Mouse (Mus musculus): ENCODE data around the gene Vmn1r13.
"Not testable (repeated sequence)": the region's sequence is repeated elsewhere in the genome, so short reads cannot be mapped to it uniquely, and the experiment has no call there.

Gene Vmn1r13

DNA sequence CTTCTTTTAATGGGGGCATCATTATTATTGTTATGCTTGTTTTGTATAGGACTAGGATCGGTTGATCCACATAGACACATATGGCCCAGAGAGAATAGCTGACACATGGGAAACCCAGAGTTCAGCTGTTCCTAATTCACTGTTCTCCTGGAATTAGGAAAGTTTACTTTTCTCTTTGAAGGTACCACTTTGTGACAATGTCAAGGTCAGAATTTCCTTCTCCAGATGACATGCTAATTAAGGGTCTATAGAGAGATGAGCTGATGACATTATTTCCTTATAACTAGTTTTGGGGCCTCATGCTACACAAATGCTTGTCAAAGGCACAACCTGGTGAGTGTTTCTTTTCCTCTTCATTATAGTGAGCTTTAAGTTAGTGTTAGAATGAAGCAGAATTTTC lies at the start of gene Vmn1r13:
Vmn1r13 (plus strand) TSS at position 301 of the 400 bp plus-strand sequence.
- not testable (repeated sequence) for DNase-seq (ENCODE audit: low spot score in 2 of 2)

DNA sequence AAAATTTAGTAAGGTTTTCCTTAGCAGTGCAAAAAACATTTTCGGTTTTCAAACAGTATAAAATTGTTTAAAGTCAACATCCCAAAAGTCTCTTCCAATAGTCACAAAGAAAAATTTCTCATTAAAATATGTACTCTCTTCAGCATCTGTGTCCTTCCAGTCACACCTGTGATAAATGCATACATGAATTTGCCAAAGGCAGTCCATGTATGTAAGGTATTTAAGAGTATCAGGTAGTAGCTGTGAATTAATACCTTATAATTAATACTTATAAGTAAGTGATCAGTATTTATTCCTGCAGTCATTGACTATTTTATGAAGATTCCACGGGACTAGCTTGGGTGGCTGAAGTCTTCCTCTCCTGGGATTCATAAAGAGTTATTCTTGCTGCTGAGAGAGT lies 46.5 kb upstream of the Vmn1r13 start, which contains the start of gene Vmn1r12:
Vmn1r12 (plus strand) TSS at position 301 of the 400 bp plus-strand sequence.
- DNase-seq (ENCODE audit: low spot score in 2 of 2), result no peak

DNA sequence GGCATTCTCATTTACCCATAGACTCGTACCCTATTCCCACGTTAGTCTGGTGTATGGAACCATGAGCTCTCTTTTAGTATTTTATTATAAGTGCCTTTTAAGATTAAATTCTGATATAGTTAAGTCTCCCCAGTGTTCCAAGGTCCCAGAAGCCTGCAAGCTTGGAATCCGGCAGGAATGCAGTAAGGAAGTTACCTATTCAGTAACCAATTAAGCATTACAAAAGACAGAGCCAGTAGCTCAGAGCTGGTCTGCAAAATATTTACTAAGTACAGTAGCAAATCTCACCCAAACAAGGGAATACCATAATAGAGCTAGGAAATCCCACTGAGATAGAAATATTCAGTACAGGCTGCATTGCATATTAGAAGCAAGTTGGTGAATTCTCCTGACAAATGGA lies 13.1 kb upstream of the Vmn1r13 start:
- not testable (repeated sequence) for DNase-seq (ENCODE audit: low spot score in 2 of 2)

DNA sequence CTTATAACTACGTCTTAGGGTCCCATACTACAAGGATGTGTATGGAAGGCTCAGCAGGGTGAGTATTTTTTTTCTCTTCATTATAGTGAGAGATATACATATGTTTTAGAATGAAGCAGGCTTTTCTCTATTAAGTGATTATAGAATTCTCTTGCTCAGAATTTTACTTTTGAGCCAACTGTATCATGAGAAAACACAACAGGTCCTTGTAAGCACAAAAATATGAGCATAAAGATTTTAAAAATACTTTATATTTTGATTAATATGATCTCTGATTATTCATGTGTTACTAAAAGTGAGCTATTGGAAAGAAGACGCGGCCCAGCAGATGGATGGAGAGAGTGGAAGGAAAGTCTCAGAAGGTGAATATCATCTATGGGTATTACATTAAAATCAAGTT lies 28.3 kb downstream of the Vmn1r13 start, which contains the start of gene Vmn1r14:
Vmn1r14 (plus strand) TSS at position 301 of the 400 bp plus-strand sequence.
- DNase-seq (ENCODE audit: low spot score in 2 of 2), result no peak

DNA sequence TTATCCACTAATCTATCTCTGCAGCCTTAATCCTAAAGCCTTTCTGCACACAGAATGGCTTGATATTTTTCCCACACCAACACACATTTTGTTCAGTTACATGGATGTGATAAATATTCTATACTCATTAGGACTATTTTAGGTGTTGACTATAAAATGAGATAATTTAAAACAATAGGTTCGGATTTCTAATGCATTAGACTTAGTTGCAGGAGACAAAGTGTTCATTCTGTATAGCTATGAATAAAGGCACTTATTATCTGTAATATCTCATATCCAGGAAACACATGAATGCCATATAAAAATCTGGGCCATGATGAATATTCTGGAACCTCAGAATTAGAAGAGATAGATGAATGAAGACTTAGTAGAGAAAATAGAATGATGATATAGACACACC lies 54.6 kb downstream of the Vmn1r13 start, which contains the start of gene Vmn1r15:
Vmn1r15 (plus strand) TSS at position 301 of the 400 bp plus-strand sequence.
- DNase-seq (ENCODE audit: low spot score in 2 of 2), result no peak

DNA sequence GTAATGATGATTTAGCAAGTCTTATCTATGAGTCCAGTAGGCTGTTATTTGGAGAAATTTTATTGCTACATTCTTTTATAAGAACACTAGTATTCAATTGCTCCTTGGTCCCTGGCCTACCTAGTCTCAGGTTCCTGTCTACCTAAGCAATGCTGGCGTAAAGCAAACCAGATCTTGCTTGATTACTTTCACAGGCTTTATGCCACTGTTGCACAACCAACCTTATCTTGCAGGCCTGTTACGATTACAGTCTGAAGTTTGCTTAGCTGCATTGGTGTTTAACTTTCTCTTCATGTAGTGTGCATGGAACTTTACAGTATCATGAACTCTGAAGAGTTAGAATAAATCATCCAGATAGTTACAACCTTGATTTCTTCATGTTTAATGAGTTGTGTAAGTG lies 57.9 kb downstream of the Vmn1r13 start:
- no peak for DNase-seq (ENCODE audit: low spot score in 2 of 2)
